Mouse (Mus musculus) liver, adult 2 months (tissue): Measurements from ENCODE around the gene Gngt2.

Source experiments
- CTCF ChIP-seq: fragments of 200-500 bp; IDR thresholded peaks from 2 replicates; pipeline ENCODE4 v1.5.1; 2011; ENCODE audit warnings: low read depth, low read length, control low read depth
- POLR2A ChIP-seq: fragments of 200-500 bp; IDR thresholded peaks from 2 replicates; pipeline ENCODE4 v1.6.1; 2011; ENCODE audit warnings: low read length, control low read depth; ENCODE audit not compliant: insufficient read depth; ENCODE audit errors: extremely low read depth

- TF ChIP-seq CTCF = no peak
- no peak for TF ChIP-seq POLR2A
Measured at GRCm38 (mm10) chr11:95843421-95843950, 6.5 kb downstream of the Gngt2 start.
